Mouse (Mus musculus): ENCODE results near the gene Zfp1.

Gene Zfp1

DNA sequence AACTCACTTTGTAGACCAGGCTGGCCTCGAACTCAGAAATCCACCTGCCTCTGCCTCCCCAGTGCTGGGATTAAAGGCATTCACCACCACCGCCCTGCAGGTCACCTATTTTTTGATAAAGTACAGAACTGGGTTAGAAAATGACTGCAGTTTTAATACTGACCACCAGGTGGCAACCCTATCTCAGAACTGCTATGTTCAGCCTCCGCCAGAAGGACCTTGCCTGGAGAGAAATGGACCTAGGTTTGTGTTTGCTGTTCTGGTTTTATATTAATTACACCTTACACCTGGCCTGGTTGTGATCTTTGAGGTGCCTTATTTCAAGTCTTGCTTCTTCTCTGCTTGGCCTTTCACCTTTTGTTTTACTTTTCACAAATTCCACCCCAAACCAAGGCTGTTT lies 34.9 kb downstream of the Zfp1 start:
- peak; percentile 52 for DNase-seq

DNA sequence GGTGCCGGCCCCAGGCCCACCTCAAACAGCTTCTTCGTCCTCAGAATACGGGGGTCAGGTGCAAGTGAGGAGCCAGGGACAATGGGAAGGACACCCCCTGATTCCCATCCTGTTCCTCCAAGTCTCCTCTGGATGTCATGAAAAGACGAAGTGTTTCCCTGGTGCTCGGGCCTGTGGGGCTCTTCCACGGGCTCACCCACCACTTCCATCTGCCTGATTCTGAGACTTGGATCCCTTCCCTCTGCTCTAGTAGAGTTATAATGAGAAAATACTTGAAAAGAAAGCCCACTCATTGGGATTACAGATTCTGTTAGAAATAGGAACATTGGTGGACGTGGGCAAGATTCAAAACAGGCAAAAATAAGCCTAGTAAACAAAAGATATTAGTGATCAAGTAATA lies 35.6 kb downstream of the Zfp1 start:
- DNase-seq, result no peak

DNA sequence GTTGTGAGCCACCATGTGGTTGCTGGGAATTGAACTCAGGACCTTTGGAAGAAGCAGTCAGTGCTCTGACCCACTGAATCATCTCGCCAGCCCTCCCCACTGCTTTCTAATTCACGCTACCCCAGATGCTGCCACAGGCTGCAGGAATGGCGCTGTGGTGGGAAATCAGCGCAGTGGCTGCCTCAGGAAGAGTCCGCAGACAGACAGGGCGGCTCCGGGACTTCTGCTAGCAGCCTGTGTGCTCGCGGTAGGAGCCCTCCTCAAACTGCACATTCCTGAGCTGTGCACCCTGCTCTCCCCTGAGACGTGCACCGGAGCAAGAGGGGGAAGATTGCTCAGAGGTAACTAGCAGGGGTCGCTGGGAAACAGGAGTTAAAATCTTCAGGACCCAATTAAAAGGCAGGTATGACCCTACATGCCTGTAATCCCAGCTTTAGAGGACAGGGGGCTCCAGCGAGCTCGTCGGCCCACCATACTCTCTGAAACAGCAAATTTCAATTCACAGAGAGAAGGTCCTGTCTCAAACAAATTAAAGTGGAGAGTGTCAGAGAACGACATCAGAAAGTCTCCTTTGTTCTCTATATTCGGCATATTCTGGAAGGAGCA lies 37.3 kb downstream of the Zfp1 start:
- no peak for DNase-seq

DNA sequence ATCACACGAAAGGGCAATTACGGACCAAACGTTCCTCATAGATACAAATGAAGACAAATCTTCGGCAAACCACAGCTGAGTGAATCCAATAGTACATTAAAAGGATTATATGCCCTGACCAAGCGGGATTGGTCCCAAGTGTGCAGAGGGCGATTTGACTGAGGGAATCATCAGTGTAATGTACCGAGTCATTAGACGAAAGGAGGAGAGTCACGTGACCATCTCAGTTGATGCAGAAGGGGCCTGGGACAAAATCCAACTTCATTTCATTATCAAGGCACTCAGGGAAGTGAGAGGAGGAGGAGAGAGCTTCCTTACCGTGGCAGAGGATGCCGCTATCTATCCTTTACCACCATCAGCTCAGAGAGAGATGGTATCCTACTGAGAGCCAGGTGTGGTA lies 38.0 kb downstream of the Zfp1 start:
- DNase-seq, result no peak

GRCm38 (mm10) chr8:111682521-111682920 lies 39.3 kb downstream of the Zfp1 start:
- DNase-seq, result no peak

GRCm38 (mm10) chr8:111686881-111687280 lies 43.7 kb downstream of the Zfp1 start:
- no peak for DNase-seq

DNA sequence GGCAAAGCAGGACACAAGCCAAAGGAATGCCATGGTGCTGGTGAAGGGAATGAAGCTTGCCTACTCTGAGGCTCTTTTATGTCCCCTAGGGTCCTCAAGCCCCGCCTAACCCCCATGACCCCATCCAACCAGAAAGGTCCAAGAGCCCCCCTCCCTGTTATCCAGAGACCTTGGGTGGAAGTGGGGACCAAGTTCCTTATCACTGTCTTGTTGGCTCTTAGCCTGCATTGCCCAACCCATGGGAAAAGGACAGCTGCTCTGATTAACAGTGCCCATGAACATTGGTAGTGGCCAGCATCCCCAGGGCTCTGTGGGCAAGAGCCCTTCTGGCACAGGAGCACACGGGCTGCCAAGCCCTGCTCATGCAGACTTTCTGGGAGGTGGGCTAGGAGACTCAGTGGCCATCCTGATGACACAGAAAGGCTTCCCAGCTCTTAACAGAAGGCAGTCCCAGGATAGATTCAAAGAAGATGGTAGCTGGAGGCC lies 47.8 kb downstream of the Zfp1 start, which contains the start of gene Ctrb1:
Ctrb1 (minus strand) TSS at position 51 of the 486 bp plus-strand sequence.
- no peak for DNase-seq

DNA sequence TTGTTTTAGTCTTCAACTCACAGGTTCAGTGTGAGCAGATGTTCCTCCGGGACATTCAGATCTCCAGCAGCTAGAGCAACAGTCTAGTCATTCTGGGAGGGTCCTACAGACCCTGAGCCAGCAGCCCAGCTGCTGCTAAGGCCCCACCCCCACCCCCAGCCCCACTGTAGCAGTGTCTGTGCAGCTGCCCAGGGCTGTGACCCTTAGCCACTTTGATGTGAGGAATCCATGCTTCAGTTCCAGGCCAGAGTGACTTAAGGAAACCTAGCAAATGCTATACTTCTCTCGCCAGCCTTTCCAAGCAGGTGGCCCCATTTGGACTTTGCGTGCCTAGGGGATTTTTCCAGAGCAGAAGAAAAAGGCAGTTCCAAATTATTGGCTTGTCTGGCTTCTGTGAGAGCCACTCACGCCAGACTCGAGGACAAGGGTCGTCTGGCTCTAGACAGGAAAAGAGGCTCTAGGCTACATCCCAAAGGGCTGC lies 50.1 kb downstream of the Zfp1 start:
- DNase-seq, result no peak

DNA sequence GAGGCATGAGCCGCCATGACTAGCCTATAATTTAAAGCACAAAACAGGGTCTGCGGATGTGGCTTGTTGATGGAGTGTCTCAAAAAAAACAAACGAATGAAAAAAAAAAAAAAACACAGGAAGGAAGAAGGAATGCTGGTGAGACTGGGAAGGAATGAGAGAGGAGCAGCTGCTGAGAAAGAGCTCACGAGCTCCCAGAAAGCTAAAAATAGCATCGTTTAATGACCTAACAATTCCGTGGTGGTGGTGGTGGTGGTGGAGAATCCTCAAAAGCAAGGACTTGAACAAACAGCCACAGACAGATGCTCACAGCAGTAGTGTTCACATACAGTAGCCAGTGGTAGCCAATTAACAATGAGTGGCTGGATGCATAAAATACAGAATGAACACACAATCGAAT lies 52.2 kb downstream of the Zfp1 start:
- DNase-seq, result no peak

- no peak for DNase-seq
Observed at GRCm38 (mm10) chr8:111697655-111698054, 54.5 kb downstream of the Zfp1 start.

GRCm38 (mm10) chr8:111699035-111699434 lies 55.8 kb downstream of the Zfp1 start:
- DNase-seq, result no peak

- no peak for DNase-seq
Observed at GRCm38 (mm10) chr8:111700201-111700600, 57.0 kb downstream of the Zfp1 start.

GRCm38 (mm10) chr8:111700740-111701139 lies 57.5 kb downstream of the Zfp1 start:
- no peak for DNase-seq

- DNase-seq, result no peak
Observed at GRCm38 (mm10) chr8:111701380-111701779, 58.2 kb downstream of the Zfp1 start.

GRCm38 (mm10) chr8:111704585-111704984 lies 61.4 kb downstream of the Zfp1 start:
- peak; percentile 6 for DNase-seq

DNA sequence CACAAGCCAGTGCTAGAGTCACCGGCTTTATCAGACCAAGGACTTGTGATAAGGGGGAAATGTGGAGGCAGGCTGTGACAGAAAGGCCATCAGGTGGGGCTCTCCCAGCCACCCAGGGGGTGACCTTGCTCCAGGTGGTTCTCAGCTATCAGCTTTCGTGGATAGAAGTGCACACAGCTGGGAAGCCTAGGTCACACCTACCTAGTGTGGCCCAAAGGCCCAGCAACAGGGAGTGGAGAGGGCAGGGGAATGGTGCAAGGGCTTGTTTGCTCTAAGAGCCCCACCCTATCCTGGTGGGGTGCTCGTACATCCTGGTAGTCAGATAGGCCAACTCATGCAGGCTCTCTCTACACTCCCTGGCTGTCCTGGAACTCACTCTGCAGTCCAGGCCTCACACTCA lies 62.0 kb downstream of the Zfp1 start:
- DNase-seq, result no peak

DNA sequence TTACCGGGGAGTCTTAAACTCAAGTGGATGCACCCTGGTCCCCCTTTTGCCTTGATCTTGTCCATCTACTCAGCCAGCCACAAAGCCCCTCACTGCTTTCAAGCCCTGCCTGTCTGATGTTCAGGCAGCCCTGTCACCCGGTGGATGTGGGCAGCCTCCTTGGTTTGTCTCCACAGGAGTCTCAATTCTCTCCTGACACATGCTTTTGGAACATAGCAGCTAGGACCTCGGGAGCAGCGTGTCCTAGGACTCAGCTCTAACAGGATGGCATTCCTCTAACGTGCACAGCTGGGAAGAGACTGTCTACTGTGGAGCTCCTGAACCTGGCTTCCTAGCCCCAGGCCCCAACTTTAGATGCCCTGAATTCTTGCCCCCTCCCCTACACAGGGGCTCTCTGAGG lies 62.5 kb downstream of the Zfp1 start:
- DNase-seq, result peak; percentile 20

DNA sequence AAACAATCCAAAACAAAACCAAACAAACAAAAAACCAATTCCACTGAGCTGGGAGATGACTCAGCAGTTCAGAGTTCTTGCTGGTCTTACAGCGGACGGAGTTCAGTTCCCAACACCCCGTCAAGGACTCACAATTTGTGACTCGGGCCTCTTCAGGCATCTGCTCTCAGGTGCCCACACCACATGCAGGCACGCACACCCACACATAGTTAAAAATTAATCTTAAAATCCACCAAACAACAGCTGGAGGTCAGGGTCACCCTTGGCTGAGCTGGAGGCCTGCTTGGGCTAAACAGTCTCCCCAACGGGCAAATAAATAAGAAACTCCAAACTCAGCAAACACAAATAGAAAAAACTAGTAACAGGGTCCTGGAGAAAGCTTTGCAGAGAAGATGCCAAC lies 65.1 kb downstream of the Zfp1 start:
- peak; percentile 83 for DNase-seq

- DNase-seq, result peak; percentile 73
Observed at GRCm38 (mm10) chr8:111709223-111709622, 66.0 kb downstream of the Zfp1 start.

DNA sequence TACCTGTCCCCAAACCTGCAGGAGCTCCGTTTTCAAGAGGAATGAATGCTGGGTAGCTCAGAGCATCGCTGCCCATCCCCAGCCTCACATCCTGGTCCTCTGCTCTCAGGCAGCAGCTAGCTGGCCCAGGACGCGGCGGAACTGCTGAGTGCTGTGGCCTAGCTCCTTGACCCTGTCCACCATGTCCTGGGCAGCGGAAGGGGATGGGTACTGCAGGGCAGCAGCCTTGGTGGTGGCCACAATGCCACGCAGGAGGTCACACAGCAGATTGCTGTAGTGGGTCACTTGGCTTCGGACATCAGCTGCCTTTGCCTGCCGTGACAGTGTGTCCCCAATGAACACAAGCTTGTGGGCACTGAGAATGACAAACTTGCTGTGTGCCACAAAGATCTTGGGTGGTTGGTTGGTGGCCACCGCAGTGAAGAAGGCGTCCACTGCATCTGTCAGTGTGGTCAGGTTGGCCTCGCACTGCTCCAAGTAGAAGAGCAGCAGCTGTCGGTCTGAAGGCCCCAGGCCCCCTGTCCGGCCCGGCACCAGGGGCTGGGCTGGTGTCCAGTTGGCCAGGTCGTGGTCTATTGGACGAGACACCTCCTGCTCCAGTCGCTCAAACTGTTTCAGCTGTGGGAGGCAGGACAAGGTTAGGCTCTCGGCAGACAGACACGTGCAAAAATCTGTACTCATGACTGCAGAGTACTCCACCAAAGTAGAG lies 67.7 kb downstream of the Zfp1 start:
- peak; percentile 24 for DNase-seq

DNA sequence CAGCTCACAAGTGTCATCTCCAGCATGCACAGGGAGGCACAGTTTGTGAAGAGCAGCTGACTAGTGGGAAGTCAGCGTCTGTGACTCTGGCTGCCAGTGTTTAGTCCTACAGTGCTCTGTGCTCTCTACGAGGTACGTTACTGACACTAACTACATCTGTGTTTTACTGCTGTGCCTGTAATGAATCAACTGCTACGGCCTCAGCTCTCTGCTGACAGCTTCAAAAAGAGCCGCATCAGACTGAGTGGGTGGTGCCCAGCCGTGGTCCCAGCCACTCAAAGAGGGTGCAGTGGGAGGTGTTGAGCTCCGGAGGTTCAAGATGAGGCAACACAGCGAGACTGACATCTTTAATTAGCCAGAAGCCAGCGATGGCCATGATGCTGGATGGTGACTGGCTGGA lies 68.9 kb downstream of the Zfp1 start:
- peak; percentile 4 for DNase-seq

DNA sequence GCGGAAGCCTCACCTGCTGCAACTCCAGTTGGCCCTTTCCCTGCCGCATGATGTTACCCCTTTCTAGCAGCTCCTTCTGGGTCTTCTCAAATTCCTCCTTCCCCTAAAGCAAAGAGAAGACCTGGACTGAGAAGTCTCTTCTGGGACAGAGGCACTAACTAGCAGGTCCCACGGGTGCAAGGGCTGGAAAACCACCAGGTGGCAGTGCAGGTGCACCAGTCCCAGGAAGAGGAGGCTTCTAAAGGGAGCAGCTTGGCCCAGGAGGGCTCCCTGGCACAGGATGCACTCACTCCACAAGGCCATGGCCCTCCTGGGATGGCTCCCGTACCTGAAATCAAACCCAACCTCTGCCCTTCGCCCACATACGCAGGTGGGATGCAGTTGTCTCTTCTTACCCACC lies 69.4 kb downstream of the Zfp1 start:
- DNase-seq, result peak; percentile 81

DNA sequence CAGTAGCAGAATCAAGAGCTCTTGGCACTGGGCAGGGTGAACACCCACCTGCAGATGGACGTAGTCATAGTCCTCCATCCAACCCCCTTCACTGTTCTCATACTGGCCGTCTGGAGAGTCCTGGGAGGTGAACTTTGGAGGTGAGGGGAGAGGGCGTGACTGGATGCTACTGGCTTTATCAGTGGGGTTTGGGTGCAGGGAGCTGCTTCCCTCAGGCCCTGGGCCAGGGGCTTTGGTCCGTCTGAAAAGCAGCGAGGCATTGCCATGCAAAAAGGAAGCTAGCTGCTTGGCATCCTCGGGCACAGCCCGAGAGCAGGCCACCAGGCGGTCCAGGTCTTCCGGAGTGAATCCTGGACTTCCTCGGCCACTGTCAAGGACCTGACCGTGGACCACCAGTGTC lies 70.1 kb downstream of the Zfp1 start:
- DNase-seq, result peak; percentile 3

GRCm38 (mm10) chr8:111713817-111714216 lies 70.6 kb downstream of the Zfp1 start:
- DNase-seq, result peak; percentile 3

GRCm38 (mm10) chr8:111714295-111714694 lies 71.1 kb downstream of the Zfp1 start:
- DNase-seq, result no peak
